Mouse (Mus musculus): ENCODE data around the gene Col8a1. TPM values are rescaled to one million over a fixed set of nuclear protein-coding genes. Genes with fewer than 3 reads are reported as not detected.

Col8a1 gene
- 52.1 TPM for polyA plus RNA-seq (2014; fragmentation: Illumina TruSeq; extraction: RNeasy Lipid Tissue Mini Kit (QIAGEN cat#74804); ENCODE audit: low read depth, low replicate concordance)

GRCm38 (mm10) chr16:57754526-57755125, at the start of gene Col8a1:
Gene Col8a1 (minus strand): TSS chr16:57754737.

GRCm38 (mm10) chr16:57606444-57607227, 147.9 kb downstream of the Col8a1 start, which contains the start of gene Cmss1:
Gene Cmss1 (minus strand): TSS chr16:57606864.

Other genes with a start within 250 kb of the Col8a1 start
- gene Cmss1, start 147.9 kb downstream of the Col8a1 start, polyA plus RNA-seq (2014; fragmentation: Illumina TruSeq; extraction: RNeasy Lipid Tissue Mini Kit (QIAGEN cat#74804); ENCODE audit: low read depth, low replicate concordance) = 5.1 TPM